Mouse (Mus musculus) liver, adult 2 months (tissue): ENCODE results near the gene Cyb5d2. TPM values are rescaled to one million over a fixed set of nuclear protein-coding genes. Genes with fewer than 3 reads are reported as not detected.

ENCODE experiments used
- DNase-seq: peaks from one replicate; pipeline ENCODE4 v3.0.0-alpha.2; 2011; ENCODE audit warnings: low read depth, low spot score; ENCODE audit errors: extremely low read depth
- H3K27ac ChIP-seq: fragments of 200-500 bp; replicated peaks from 2 replicates; pipeline ENCODE4 v1.5.1; 2012; ENCODE audit warnings: low read depth, mild to moderate bottlenecking, control low read depth, inconsistent platforms, low read length; ENCODE audit not compliant: insufficient read depth
- H3K27me3 ChIP-seq: fragments of 200-500 bp; 2 replicates; pipeline ENCODE4 v1.6.1; 2012; ENCODE audit warnings: mild to moderate bottlenecking, moderate library complexity, low read length, inconsistent platforms; ENCODE audit not compliant: control insufficient read depth, insufficient read depth
- H3K36me3 ChIP-seq: fragments of 200-500 bp; 2 replicates; pipeline ENCODE4 v1.6.1; 2012; ENCODE audit warnings: low read length, inconsistent platforms; ENCODE audit not compliant: control insufficient read depth, insufficient read depth
- H3K4me1 ChIP-seq: fragments of 200-500 bp; 2 replicates; pipeline ENCODE4 v1.6.1; 2011; ENCODE audit warnings: low read length; ENCODE audit not compliant: control insufficient read depth, insufficient read depth
- H3K4me3 ChIP-seq: fragments of 200-500 bp; 2 replicates; pipeline ENCODE4 v1.5.1; 2011; ENCODE audit warnings: low read depth, mild to moderate bottlenecking, control low read depth, low read length, moderate library complexity; ENCODE audit not compliant: insufficient read depth
- H3K79me2 ChIP-seq: fragments of 200-500 bp; 2 replicates; pipeline ENCODE4 v1.6.1; 2012; ENCODE audit warnings: inconsistent platforms, mild to moderate bottlenecking, low read length, moderate library complexity; ENCODE audit not compliant: control insufficient read depth, insufficient read depth
- H3K9ac ChIP-seq: fragments of 200-500 bp; 2 replicates; pipeline ENCODE4 v1.6.1; 2012; ENCODE audit warnings: low read depth, mild to moderate bottlenecking, control low read depth, inconsistent platforms, low read length
- CTCF ChIP-seq: fragments of 200-500 bp; IDR thresholded peaks from 2 replicates; pipeline ENCODE4 v1.5.1; 2011; ENCODE audit warnings: low read depth, low read length, control low read depth
- POLR2A ChIP-seq: fragments of 200-500 bp; IDR thresholded peaks from 2 replicates; pipeline ENCODE4 v1.6.1; 2011; ENCODE audit warnings: low read length, control low read depth; ENCODE audit not compliant: insufficient read depth; ENCODE audit errors: extremely low read depth
- WGBS: fragments of 180-500 bp; shearing (Covaris S2); methylation state at CpG from one replicate; pipeline ENCODE4 v1.1.7; 2018; 5-methylcytosine and 5-hydroxymethylcytosine counted together
- polyA plus RNA-seq: library from polyadenylated mRNA; depleted of rRNA; stranded (reverse); fragments of >200 nt; gene quantifications from 2 replicates; pipeline ENCODE4 v1.2.3, GENCODE M21; 2012
- total RNA-seq: library from RNA; depleted of rRNA; stranded (reverse); fragments of >200 nt; gene quantifications from 2 replicates; pipeline ENCODE4 v1.2.3, GENCODE M21; 2014

Gene Cyb5d2
- total and polyA plus RNA-seq, 2 experiments = 9.7 to 9.8 TPM

GRCm38 (mm10) chr11:72771461-72771860, 24.5 kb downstream of the Cyb5d2 start:
- Histone ChIP-seq H3K27me3 (no peaks in the 10 kb centered on the region), H3K27ac (no peak overlapping the region), H3K4me3 (no peak overlapping the region), H3K4me1 (no peaks in the 10 kb centered on the region), H3K9ac (no peak overlapping the region), H3K79me2 (no peaks in the 10 kb centered on the region), H3K36me3 (peaks cover 11% of the 10 kb centered on the region)
- DNase-seq = no peak
- 79% methylated on average over 4 of the region's 4 CpGs for WGBS
- TF ChIP-seq POLR2A = no peak
- no peak for TF ChIP-seq CTCF

DNA sequence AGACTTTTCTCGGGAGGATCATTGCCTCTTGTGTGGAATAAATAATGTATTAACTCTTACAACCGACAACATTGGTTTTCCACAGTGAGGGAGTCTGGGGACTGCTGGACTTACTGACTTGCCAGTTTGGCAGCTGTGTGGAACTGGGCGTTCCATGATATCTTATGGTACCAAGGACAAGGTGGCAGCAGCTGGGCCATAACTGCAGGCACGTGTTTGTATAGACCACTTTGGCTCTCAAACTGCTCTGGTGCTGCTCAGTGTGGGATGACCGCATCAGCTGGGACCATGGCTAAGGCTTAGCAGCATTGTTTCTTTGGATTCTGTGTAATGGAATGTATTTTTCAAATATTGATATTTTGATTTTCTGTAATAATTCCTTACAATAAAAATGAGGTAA, 25.1 kb downstream of the Cyb5d2 start:
- Histone ChIP-seq H3K36me3 (peaks cover 10% of the 10 kb centered on the region), H3K79me2 (no peaks in the 10 kb centered on the region), H3K4me3 (no peak overlapping the region), H3K9ac (no peak overlapping the region), H3K27ac (no peak overlapping the region), H3K4me1 (no peaks in the 10 kb centered on the region), H3K27me3 (no peaks in the 10 kb centered on the region)
- WGBS = 90% methylated on average over 5 of the region's 5 CpGs
- no peak for DNase-seq
- TF ChIP-seq POLR2A (no peak), CTCF (no peak)

DNA sequence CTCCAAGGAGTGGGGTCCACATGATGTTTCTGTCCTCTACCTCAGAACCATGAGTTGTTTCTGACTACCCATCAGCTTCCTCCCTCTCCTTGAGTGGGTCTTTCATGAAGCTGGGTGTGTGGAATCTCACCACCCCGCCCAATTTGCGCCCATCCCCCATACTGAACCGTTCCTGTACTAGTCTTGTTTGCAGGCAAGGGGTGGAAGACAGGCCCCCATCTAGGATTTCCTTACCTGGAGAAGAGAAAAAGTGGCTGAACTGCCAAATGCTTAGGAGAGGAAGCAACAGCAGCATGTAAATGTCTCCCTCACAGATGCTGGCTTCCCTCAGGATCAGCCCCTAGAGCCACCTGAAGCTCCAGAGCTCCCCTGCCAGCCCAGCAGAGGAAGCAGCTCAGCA, 25.6 kb downstream of the Cyb5d2 start:
- 88% methylated on average over 3 of the region's 3 CpGs for WGBS
- Histone ChIP-seq H3K4me1 (no peaks in the 10 kb centered on the region), H3K9ac (no peak overlapping the region), H3K36me3 (peaks cover 10% of the 10 kb centered on the region), H3K79me2 (no peaks in the 10 kb centered on the region), H3K27me3 (no peaks in the 10 kb centered on the region), H3K27ac (no peak overlapping the region), H3K4me3 (no peak overlapping the region)
- no peak for DNase-seq
- TF ChIP-seq CTCF = no peak
- no peak for TF ChIP-seq POLR2A

DNA sequence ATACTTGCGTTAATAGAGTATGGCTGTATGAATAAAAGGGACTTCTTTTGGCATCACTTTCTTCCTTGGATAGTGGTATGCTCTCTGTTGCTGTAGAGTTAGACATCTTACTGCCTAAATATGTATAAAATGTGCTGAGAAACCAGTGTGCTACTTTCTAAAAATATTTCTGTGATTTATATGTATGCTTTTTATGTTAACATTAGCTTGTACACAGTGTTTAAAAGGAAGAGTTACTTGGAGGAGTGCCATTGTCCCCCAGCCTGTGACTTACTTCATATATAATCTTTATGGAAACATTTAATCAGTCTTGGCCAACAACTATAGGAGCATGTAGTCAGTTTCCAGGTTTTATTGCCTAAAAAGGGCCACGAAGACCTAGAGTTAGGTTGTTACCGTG, 26.9 kb downstream of the Cyb5d2 start:
- Histone ChIP-seq H3K4me3 (no peak overlapping the region), H3K36me3 (peaks cover 15% of the 10 kb centered on the region), H3K27ac (no peak overlapping the region), H3K79me2 (no peaks in the 10 kb centered on the region), H3K9ac (no peak overlapping the region), H3K4me1 (no peaks in the 10 kb centered on the region), H3K27me3 (no peaks in the 10 kb centered on the region)
- no peak for DNase-seq
- TF ChIP-seq CTCF = no peak
- no peak for TF ChIP-seq POLR2A
- WGBS = 92% methylated on average over 3 of the region's 3 CpGs

- Histone ChIP-seq H3K4me3 (no peak overlapping the region), H3K9ac (no peak overlapping the region), H3K27me3 (no peaks in the 10 kb centered on the region), H3K27ac (no peak overlapping the region), H3K4me1 (no peaks in the 10 kb centered on the region), H3K79me2 (no peaks in the 10 kb centered on the region), H3K36me3 (peaks cover 25% of the 10 kb centered on the region)
- WGBS = 95% methylated on average over 8 of the region's 8 CpGs
- TF ChIP-seq CTCF (no peak), POLR2A (no peak)
- no peak for DNase-seq
Observed at GRCm38 (mm10) chr11:72767716-72768115, 28.2 kb downstream of the Cyb5d2 start.

GRCm38 (mm10) chr11:72764270-72764669, 31.7 kb downstream of the Cyb5d2 start:
- Histone ChIP-seq H3K4me3 (no peak overlapping the region), H3K36me3 (peaks cover 54% of the 10 kb centered on the region), H3K27me3 (no peaks in the 10 kb centered on the region), H3K79me2 (no peaks in the 10 kb centered on the region), H3K9ac (no peak overlapping the region), H3K4me1 (no peaks in the 10 kb centered on the region), H3K27ac (no peak overlapping the region)
- no peak for TF ChIP-seq CTCF
- TF ChIP-seq POLR2A = no peak
- WGBS = 53% methylated on average over 4 of the region's 4 CpGs
- DNase-seq = no peak
